Mouse (Mus musculus): Measurements from ENCODE around the gene Casc4.

DNA sequence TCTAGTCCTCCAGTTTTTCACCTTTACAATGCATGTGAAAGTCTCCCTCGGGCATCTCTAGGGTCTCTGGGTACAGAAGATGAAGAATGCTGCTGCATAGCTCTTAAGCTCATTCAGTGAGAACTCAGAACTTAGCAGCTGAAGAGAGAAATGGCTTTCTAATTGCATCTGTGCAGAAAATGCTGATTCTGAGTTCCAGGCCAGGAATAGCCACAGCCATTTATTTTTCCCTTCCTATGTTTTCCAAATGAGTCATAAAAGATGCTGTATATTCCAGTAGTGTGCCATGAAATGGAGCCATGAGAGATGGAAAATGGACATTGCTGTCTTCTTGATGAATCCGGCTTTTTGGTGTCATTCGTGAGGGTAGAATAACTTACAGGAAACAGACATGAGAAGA lies 38.4 kb upstream of the Casc4 start:
- TF ChIP-seq CTCF (IDR thresholded peaks at IDR 0.05; ENCODE audit: low read depth) (no peak), EP300 (IDR thresholded peaks at IDR 0.05; ENCODE audit: low read depth) (no peak)

Measured in liver, postnatal 0 days (tissue).